Mouse (Mus musculus): ENCODE results near the gene Olfr1416. TPM values are rescaled to one million over a fixed set of nuclear protein-coding genes. Genes with fewer than 3 reads are reported as not detected.

Gene Olfr1416
- polyA plus RNA-seq, 1 experiment = not detected

DNA sequence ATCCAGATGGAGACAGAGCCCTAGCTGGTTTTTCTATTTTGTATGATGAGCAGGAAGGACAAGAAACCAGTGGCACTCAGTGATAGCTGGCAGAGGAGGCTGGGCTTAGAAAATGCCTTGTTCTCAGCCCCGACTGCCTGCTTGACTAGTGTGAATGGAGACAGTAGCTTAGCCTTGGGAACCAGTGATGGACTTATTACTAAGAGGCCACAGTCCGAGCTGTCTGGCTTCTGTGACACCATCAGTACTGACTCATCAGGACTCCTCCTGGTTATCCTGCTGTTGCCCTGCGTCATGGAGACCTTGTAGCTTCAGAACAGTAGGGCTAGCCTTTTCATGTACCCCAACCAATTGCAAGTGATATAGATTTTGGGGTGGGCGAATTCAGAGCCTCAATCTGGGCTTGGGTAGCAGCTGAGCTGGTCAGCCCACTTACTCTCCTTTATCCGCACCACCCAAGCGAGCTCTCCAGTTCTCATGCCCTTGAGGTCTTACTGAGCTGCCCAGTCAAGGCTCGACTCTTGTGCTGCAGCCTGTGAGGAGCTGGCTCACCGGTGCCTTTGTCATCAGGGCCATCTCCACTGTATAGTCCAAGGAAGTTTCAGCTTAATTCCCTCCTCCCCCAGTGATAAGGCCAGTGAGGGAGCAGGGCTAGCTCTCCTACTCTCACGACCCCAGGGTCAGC, 44.7 kb downstream of the Olfr1416 start:
- no peak for TF ChIP-seq GATA1 (IDR thresholded peaks at IDR 0.05; ENCODE audit: low read length)

DNA sequence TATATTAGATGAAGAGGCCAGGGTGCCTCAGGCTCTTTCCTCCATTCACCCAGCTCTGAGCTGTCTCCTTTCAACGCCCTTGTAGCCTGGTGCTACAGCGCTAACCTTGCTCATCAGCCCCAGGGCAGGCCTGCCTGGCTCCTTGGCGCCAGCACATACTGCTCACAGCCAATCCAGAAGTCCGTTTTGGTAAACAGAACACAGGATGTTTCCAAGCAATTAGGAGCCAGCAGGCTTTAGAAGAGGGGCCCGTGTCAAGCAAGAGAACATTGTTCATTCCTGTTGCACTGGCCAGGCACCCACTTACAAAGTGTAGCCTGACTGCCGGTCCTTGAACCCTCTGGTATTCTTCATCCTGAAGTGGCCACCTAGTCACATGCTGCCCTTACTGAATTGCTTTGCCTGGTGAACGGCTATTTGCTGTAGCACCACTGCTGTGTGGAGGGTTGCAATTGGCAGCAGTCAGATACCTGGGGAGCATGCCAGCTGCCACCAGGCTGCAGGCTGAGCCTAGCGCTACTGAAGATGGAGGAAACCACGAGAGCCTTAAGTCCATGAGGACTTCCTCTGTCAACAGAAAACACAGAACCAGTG, 47.1 kb downstream of the Olfr1416 start:
- TF ChIP-seq GATA1 (IDR thresholded peaks at IDR 0.05; ENCODE audit: low read length) = no peak

DNA sequence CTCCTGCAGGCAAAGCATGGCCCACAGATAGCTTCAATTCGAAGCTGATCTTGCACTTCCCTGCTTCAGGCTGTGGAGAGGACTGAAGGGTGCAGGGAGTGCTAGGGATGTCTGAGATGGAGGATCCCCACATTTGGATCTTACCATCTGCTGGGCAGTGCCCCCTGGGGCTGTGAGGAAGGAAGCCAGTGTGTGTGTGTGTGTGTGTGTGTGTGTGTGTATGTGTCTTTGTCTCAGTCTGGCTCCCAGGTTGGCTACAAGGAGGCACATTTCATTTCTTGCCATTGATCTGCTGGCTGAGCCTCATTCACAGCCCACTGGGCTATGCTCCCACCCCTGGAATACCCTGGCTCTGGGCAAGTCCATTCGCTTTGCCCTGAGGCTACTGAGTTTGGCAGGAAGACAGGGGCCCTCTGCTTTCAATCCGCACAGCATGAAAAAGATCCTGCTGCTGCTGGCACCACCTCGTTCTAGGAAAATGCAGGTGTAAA, 48.0 kb downstream of the Olfr1416 start:
- TF ChIP-seq GATA1 (IDR thresholded peaks at IDR 0.05; ENCODE audit: low read length) = no peak

DNA sequence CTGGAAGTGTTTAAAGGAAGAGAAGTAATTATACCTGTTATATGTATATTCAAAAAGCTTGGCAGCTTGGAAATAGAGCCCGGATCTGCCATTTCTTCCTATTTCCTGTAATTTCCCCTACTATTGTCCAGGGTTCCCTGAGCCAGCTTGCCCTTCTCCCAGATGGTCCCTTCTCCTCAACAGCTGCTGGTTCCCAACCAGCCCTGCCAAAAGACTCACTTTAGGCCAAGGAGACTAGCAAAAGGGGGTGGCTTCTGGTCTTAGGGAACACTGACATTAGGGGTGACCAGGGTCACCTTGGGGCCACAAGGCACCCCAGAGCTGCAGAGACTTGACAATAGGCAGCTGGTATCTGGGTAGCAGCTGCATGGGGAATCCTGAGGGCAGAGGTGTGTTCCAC, 49.9 kb downstream of the Olfr1416 start:
- no peak for TF ChIP-seq GATA1 (IDR thresholded peaks at IDR 0.05; ENCODE audit: low read length)

DNA sequence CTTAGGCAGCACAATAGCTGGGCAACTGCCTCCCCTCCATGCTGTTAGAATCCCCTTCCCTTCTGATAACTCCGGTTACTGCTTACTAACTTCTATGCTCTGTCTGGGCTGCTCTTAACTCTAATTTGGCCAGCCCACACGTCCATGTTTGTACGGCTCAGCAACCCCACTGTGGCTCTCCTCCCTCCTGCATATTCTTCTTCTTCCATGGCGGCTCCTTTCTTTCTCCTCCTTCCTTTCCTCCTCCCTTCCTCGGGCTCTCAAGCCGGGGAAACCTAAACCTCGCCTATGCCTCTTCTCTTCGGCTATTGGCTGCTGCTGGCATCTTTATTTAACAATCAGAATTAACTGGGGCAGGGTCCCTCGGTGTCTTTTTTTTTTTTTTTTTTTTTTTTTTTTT, 52.1 kb downstream of the Olfr1416 start:
- TF ChIP-seq GATA1 (IDR thresholded peaks at IDR 0.05; ENCODE audit: low read length) = no peak

DNA sequence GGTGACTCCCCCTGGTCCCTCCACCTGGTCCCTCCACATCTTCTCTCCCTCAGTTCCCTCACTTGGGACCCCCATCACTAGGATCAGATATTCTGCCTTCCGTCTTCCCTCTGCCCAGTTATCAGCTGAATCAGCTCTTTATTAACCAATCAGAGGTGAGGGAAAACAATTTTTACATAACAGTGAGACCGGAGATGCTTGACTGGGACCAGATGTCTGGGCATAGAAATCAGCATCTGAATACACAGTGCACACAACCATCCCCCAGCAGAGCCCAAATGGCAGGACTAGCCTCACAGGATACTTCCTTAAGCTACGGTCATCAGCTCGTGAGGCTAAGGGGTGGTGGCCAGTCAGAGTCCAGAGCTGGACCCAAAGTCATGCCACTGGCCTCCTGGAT, 52.8 kb downstream of the Olfr1416 start:
- TF ChIP-seq GATA1 (IDR thresholded peaks at IDR 0.05; ENCODE audit: low read length) = no peak

DNA sequence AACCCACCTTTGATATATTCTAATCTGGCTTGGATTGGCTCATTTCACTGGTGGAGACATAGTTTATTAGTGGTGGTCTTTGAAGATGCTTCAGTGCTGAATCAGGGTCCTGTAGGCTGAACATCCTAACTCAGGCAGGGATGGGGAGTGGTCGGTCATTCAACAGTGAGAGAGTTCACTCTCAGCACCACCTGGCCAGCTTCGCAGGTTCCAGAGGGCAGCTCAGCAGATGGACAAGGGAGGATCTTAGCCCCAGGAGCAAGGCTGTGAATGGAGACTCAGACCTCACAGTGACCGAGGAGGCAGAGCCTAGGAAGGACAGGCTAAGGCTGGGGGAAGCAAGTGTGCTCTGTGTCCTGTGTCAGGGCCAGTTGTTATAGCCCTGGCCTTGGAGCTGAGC, 53.5 kb downstream of the Olfr1416 start:
- TF ChIP-seq GATA1 (IDR thresholded peaks at IDR 0.05; ENCODE audit: low read length) = no peak

DNA sequence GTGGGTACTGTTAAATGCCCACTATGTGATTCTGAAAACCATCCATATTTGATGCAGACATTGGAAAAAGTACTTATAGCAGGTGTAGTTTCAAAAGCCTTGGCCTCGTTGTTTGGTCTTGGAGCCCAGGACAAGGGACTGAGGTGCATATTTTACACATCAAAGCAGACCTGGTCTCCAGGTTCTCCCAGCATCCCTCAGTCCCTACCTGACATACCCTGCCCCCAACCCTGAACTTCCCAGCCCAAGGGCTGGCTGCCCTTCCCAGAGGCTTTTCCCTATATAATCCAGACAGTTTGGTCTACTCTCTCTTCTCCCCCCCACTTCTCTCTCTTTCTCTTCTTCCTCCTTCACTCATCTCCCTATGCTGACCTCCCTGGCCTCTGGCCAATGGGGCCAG, 53.9 kb downstream of the Olfr1416 start:
- TF ChIP-seq GATA1 (IDR thresholded peaks at IDR 0.05; ENCODE audit: low read length) = no peak

Other genes starting within 250 kb of the Olfr1416 start
- 93.0 and 96.6 TPM in 2 replicates for gene Ndufa10, start 11.3 kb downstream of the Olfr1416 start, polyA plus RNA-seq (2012)
- not detected in 2 replicates for gene Olfr1415, start 11.0 kb upstream of the Olfr1416 start, polyA plus RNA-seq (2012)
- gene Olfr1414, start 33.5 kb upstream of the Olfr1416 start, polyA plus RNA-seq (2012) = not detected in 2 replicates
- not detected in 2 replicates for gene Olfr1413, start 86.2 kb upstream of the Olfr1416 start, polyA plus RNA-seq (2012)
- gene Olfr1412, start 100.7 kb upstream of the Olfr1416 start, polyA plus RNA-seq (2012) = not detected in 2 replicates
- gene Olfr1411, start 109.3 kb upstream of the Olfr1416 start, polyA plus RNA-seq (2012) = not detected in 2 replicates
- not detected in 2 replicates for gene Olfr1410, start 120.7 kb upstream of the Olfr1416 start, polyA plus RNA-seq (2012)
- gene Olfr12, start 132.7 kb upstream of the Olfr1416 start, polyA plus RNA-seq (2012) = not detected in 2 replicates
- 147 and 217 TPM in 2 replicates for gene Cops9, start 156.9 kb upstream of the Olfr1416 start, polyA plus RNA-seq (2012)
- gene Otos, start 163.7 kb upstream of the Olfr1416 start, polyA plus RNA-seq (2012) = 0.13 TPM in 1 of 2 replicates, not detected in the other

Data from G1E-ER4 (cell line).